Mouse (Mus musculus): ENCODE measurements around the gene Timm22.
A peak's percentile ranks its signal among the peaks of the same experiment; 100 is the strongest.

Gene Timm22

GRCm38 (mm10) chr11:76429966-76430631, 23.3 kb downstream of the Timm22 start:
- DNase-seq (ENCODE audit: extremely low read depth, low read depth) = no peak

- no peak for DNase-seq (ENCODE audit: extremely low read depth, low read depth)
Observed at GRCm38 (mm10) chr11:76436009-76436408, 29.3 kb downstream of the Timm22 start.

- DNase-seq (ENCODE audit: extremely low read depth, low read depth) = no peak
Observed at GRCm38 (mm10) chr11:76436864-76437437, 30.2 kb downstream of the Timm22 start.

- no peak for DNase-seq (ENCODE audit: extremely low read depth, low read depth)
Observed at GRCm38 (mm10) chr11:76439666-76440065, 32.9 kb downstream of the Timm22 start.

GRCm38 (mm10) chr11:76445459-76445858, 38.7 kb downstream of the Timm22 start:
- DNase-seq (ENCODE audit: extremely low read depth, low read depth) = no peak

- DNase-seq (ENCODE audit: extremely low read depth, low read depth) = no peak
Observed at GRCm38 (mm10) chr11:76446251-76446650, 39.5 kb downstream of the Timm22 start.

- no peak for DNase-seq (ENCODE audit: extremely low read depth, low read depth)
Observed at GRCm38 (mm10) chr11:76449520-76450201, 42.9 kb downstream of the Timm22 start.

- no peak for DNase-seq (ENCODE audit: extremely low read depth, low read depth)
Observed at GRCm38 (mm10) chr11:76450202-76450561, 43.4 kb downstream of the Timm22 start.

- peak; percentile 26 for DNase-seq (ENCODE audit: extremely low read depth, low read depth)
Observed at GRCm38 (mm10) chr11:76454492-76454891, 47.7 kb downstream of the Timm22 start.

GRCm38 (mm10) chr11:76456233-76456632, 49.5 kb downstream of the Timm22 start:
- DNase-seq (ENCODE audit: extremely low read depth, low read depth) = peak; percentile 21

GRCm38 (mm10) chr11:76456897-76457296, 50.1 kb downstream of the Timm22 start:
- DNase-seq (ENCODE audit: extremely low read depth, low read depth) = no peak

GRCm38 (mm10) chr11:76458730-76459129, 52.0 kb downstream of the Timm22 start:
- no peak for DNase-seq (ENCODE audit: extremely low read depth, low read depth)

- DNase-seq (ENCODE audit: extremely low read depth, low read depth) = no peak
Observed at GRCm38 (mm10) chr11:76459489-76459888, 52.7 kb downstream of the Timm22 start.

GRCm38 (mm10) chr11:76461201-76461600, 54.4 kb downstream of the Timm22 start:
- no peak for DNase-seq (ENCODE audit: extremely low read depth, low read depth)

- DNase-seq (ENCODE audit: extremely low read depth, low read depth) = no peak
Observed at GRCm38 (mm10) chr11:76461696-76462095, 54.9 kb downstream of the Timm22 start.

GRCm38 (mm10) chr11:76465879-76466278, 59.1 kb downstream of the Timm22 start:
- DNase-seq (ENCODE audit: extremely low read depth, low read depth) = no peak
